Mouse (Mus musculus) gastrocnemius, adult 2 months (tissue): ENCODE measurements around the gene Apol11b. TPM values are rescaled to one million over a fixed set of nuclear protein-coding genes. Genes with fewer than 3 reads are reported as not detected.

ENCODE experiments used
- DNase-seq: peaks from one replicate; pipeline ENCODE4 v3.0.0; 2022
- H3K27ac ChIP-seq: fragments of 200-600 bp; 2 replicates; pipeline ENCODE4 v1.8.1; 2022; ENCODE audit warnings: mild to moderate bottlenecking
- H3K4me3 ChIP-seq: fragments of 200-600 bp; 2 replicates; pipeline ENCODE4 v1.8.1; 2022; ENCODE audit warnings: mild to moderate bottlenecking, moderate library complexity
- CTCF ChIP-seq: fragments of 200-600 bp; IDR thresholded peaks from 2 replicates; pipeline ENCODE4 v1.8.1; 2022; ENCODE audit warnings: antibody characterized with exemption, mild to moderate bottlenecking, moderate library complexity
- intact Hi-C: fragments of 180-260 bp; cut with DNase I; formaldehyde crosslinking; loops from one replicate; pipeline ENCODE4 v1.15.1; 2025
- total RNA-seq, 2 experiments: library from RNA; stranded (reverse); gene quantifications; 2 replicates each; pipeline ENCODE4 v1.2.3; 2021

Apol11b gene
- total RNA-seq, 2 experiments from 2014 or later: 0.11 TPM; not detected in 1

- Histone ChIP-seq H3K27ac (peak within 1 kb of the TSS; percentile 74), H3K4me3 (peak within 1 kb of the TSS; percentile 32)
- TF ChIP-seq CTCF: no peak
- DNase-seq: no peak
- intact Hi-C loops: no loop called here
Measured at GRCm38 (mm10) chr15:77595961-77596360, 47.1 kb downstream of the Apol11b start, which contains the start of gene Apol10b. Gene Apol10b (minus strand): TSS chr15:77596125.

GRCm38 (mm10) chr15:77593557-77593956 lies 49.5 kb downstream of the Apol11b start:
- peak overlapping the region; percentile 20; the same call in 1 of the 2 replicates for H3K27ac ChIP-seq
- no peak for TF ChIP-seq CTCF
- H3K4me3 ChIP-seq: no peak overlapping the region
- DNase-seq: no peak
- intact Hi-C loops: no loop called here

GRCm38 (mm10) chr15:77590881-77591280 lies 52.2 kb downstream of the Apol11b start:
- no peak overlapping the region for H3K4me3 ChIP-seq
- no peak for TF ChIP-seq CTCF
- DNase-seq: no peak
- intact Hi-C loops: no loop called here
- H3K27ac ChIP-seq: no peak overlapping the region

GRCm38 (mm10) chr15:77588981-77589380 lies 54.1 kb downstream of the Apol11b start:
- H3K4me3 ChIP-seq: no peak overlapping the region
- no peak for DNase-seq
- H3K27ac ChIP-seq: peak overlapping the region; percentile 1; the same call in 1 of the 2 replicates
- no peak for TF ChIP-seq CTCF
- intact Hi-C loops: no loop called here

GRCm38 (mm10) chr15:77587026-77587425 lies 56.1 kb downstream of the Apol11b start:
- no peak overlapping the region for H3K4me3 ChIP-seq
- intact Hi-C loops: no loop called here
- no peak for TF ChIP-seq CTCF
- no peak overlapping the region for H3K27ac ChIP-seq
- no peak for DNase-seq

Other genes starting within 250 kb of the Apol11b start
- gene Apol7a, start 244.2 kb downstream of the Apol11b start, total RNA-seq: 1 to 10 TPM in 1 of 2 experiments, under 1 TPM in 1; 0.31 to 1.2 TPM
- not detected for gene Apol9a, start 232.2 kb downstream of the Apol11b start, total RNA-seq
- under 1 TPM; 0.20 to 0.99 TPM for gene Apol7b, start 195.8 kb downstream of the Apol11b start, total RNA-seq
- not detected for gene Apol10a, start 166.2 kb downstream of the Apol11b start, total RNA-seq
- gene Apol11a, start 135.0 kb downstream of the Apol11b start, total RNA-seq: not detected
- not detected for gene Apol7c, start 110.0 kb downstream of the Apol11b start, total RNA-seq
- gene 1700025B11Rik, start 81.4 kb downstream of the Apol11b start, total RNA-seq: not detected
- gene Apol10b, start 47.2 kb downstream of the Apol11b start, total RNA-seq: under 1 TPM; 0.36 TPM
- not detected for gene Gm36245, start 44.0 kb downstream of the Apol11b start, total RNA-seq
- gene Apol7e, start 55.6 kb upstream of the Apol11b start, total RNA-seq: not detected
- not detected for gene Apol9b, start 85.8 kb upstream of the Apol11b start, total RNA-seq
- gene Apol8, start 113.7 kb upstream of the Apol11b start, total RNA-seq: under 1 TPM; 0.08 to 0.31 TPM
- gene Myh9, start 198.9 kb upstream of the Apol11b start, total RNA-seq: 10 to 100 TPM; 37.4 to 57.4 TPM